Mouse (Mus musculus) retina, postnatal 1 day (tissue): ENCODE results near the gene Ccdc62.

Experiments
- DNase-seq: peaks from one replicate; pipeline ENCODE4 v3.0.0-alpha.2; 2012

Gene Ccdc62

GRCm38 (mm10) chr5:123981250-123981554 is 50.7 kb downstream of the Ccdc62 start:
- no peak for DNase-seq

GRCm38 (mm10) chr5:123982838-123983237 is 52.4 kb downstream of the Ccdc62 start:
- DNase-seq: no peak

- no peak for DNase-seq
Observed at GRCm38 (mm10) chr5:123985434-123985833, 55.0 kb downstream of the Ccdc62 start.

DNA sequence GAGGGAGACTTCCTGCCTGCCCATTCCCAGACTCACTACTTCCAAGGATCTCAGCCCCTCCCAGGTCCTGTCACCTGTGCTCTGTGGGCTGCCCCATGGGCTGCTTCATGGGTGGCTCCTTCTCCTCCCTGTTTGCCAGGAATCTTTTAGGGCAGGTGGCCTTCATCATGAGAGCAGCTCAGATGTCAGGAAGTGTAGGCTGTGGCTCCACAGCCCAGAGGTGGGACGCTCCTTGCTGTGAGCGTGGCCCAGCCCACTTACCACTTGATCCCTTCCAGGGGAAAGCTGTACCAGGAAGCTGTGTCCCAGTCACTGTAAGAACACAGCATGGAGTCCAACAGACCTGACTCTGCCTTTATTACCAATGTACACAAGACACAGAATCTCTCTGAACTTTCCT is 56.4 kb downstream of the Ccdc62 start:
- no peak for DNase-seq

DNA sequence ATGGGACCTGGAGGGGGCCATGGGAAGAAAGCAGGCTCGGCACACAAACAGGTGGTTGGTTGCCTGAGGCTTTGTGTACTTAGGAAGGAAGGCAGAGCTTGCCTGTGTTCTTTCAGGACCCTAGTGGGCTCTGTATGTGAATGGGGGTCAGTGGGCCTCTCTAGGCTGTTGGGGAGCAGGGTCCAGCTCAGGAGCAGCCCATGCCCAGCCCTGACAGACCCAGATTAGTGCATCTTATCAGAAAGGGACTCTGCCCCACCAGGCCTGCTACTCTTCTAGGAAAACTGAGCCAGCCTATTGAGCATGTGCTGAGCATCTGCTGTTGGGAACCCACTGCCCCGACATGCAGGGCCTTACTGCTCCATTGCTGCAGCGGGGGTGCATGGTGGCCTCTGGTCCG is 57.0 kb downstream of the Ccdc62 start:
- DNase-seq: no peak

DNA sequence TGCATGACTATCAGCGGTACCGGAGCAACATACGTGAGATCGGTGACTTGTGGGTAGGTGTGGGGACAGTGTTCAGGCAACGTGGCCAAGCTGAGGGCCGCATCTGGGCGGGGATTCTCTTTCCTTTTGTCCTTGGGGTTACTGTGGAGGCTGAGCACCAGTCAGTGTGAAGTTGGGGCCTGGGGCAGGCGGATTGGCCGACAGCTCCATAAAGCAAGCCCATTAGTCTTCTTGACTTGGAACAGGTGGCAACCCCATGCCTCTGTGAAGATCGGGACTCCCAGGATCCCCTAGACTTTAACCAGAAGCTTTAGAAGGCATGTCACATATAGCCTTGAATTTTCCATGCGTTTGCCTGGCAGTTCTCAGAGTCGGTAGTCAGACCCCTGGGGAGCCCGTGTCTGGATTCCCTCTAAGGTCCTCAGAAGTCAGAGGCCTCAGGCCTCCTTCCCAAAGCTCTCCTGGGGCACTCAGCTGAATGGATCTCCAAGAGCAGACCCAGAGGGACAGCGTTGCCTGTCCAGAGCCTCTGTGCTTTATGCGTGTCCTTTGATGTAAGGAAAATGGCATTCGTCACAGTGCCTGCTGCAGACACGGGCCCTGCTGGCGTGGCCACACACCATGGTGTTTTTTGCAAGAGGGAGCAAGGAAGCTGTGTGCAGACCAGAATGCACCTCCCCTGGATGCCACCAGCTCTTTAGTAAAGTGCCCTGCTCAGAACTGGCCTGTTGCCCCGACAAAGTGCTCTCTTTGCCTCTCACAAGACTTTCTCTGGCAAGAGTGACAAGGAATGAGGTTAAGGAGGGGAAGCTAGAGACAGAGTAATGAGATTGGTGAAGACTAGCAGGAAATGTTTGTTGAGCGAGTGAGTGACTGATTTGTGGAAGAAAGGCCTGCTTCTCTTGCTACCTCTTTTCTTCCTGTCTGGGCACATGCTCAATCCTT is 59.7 kb downstream of the Ccdc62 start:
- no peak for DNase-seq

DNA sequence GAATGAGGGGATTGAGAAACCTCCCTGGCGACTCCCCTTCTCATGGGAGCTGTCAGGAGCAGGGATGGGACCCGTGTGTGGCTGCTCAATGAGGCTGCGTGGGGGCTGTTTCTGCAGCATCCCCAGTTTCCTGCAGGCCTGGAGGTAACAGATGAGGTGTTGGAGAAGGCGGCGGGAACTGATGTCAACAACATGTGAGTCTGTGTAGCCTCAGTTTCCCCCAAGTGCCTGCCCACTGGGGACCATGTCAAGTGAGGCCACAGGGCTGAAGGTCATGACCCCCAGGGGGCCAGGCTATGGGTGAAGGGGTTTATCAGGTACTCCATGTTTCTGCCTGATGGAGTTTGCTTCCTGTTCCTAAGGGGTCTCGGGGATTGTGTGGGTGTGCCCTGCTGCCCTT is 60.8 kb downstream of the Ccdc62 start:
- no peak for DNase-seq

DNA sequence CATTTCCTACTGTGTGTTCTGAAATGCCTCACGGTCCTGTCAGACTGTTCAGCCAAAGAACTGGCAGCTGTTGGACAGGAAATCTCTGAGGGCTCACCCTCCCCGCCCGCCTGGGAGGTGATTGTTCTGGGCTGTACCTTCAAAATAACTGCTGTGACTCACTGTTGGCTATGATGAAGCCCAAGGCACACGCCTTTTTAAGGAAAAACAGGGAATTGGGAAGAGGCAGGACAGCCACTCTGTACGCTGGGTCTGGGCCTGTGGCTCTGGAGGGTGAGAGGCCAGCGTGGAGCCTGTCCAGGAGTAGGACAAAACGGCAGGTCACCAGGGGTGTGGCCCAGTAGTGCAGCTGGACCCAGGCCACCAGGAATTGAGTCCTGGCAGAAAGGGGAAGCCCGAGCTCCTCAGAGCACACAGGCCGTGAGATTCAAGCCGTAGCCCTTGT is 61.7 kb downstream of the Ccdc62 start:
- no peak for DNase-seq

DNA sequence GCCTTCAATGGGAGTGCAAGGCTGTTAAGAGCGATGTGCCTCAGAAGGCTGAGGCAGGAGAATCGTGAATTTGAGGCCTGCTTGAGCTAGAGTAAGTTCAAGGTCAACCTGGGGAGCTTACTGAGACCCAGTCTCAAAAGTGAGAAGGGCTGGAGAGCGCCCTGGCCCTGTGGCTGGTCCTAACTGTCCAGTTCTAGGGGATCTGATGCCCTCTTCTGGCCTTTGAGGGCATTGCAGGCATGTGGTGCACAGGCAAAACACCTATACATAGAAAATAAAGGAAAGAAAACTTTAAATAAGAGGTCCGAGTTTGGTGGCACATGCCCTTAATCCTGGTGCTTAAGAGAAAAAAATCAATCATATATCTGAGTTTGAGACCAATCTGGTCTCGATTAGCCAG is 62.3 kb downstream of the Ccdc62 start:
- DNase-seq: peak; percentile 82

GRCm38 (mm10) chr5:123993263-123994036 is 63.0 kb downstream of the Ccdc62 start:
- peak; percentile 64 for DNase-seq

GRCm38 (mm10) chr5:123994468-123994867 is 64.0 kb downstream of the Ccdc62 start:
- no peak for DNase-seq

DNA sequence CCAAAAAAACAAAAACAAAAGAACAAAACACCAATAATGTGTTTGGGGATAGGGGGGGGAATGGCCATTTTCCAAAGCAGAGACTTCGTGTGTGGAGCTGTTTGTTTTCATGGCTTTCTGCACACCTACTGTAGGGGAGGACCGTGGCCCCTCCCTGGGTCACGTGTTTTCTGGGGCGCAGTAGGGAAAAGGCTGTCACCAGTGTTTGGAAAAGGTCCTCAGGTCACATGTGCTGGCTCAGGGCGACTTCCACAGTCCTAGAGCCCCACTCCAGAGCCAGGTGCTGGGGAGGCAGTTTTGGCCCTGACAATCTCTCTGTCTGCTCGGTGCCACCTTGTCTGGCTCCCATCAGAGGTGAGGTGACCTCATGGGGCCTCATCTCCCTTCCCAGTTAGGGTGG is 64.9 kb downstream of the Ccdc62 start:
- no peak for DNase-seq

DNA sequence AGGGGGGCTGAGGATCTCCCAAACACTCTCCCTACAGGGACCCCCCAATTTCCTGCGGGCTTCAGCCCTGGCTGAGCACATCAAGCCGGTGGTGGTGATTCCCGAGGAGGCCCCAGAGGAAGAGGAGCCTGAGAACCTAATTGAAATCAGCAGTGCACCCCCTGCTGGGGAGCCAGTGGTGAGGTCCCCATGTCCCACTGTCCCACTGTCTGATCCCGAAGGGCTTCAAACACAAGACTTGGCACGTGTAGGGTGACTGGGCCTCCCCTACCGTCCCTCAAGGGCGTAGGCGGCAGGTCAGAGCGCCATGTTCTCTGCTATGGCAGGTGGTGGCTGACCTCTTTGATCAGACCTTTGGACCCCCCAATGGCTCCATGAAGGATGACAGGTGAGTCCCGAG is 65.7 kb downstream of the Ccdc62 start:
- no peak for DNase-seq

DNA sequence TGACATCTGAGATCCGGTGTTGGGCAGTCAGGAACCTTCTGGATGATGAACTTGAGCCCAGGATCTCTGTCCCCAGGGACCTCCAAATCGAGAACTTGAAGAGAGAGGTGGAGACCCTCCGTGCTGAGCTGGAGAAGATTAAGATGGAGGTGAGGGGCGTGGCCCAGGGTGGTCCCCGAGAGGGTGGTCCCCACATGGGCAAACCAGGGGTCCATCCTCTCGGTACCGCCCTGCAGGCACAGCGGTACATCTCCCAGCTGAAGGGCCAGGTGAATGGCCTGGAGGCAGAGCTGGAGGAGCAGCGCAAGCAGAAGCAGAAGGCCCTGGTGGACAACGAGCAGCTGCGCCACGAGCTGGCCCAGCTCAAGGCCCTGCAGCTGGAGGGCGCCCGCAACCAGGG is 66.2 kb downstream of the Ccdc62 start:
- DNase-seq: no peak

- peak; percentile 56 for DNase-seq
Observed at GRCm38 (mm10) chr5:123997211-123997751, 66.8 kb downstream of the Ccdc62 start.

GRCm38 (mm10) chr5:123997811-123998210 is 67.3 kb downstream of the Ccdc62 start:
- peak; percentile 19 for DNase-seq

DNA sequence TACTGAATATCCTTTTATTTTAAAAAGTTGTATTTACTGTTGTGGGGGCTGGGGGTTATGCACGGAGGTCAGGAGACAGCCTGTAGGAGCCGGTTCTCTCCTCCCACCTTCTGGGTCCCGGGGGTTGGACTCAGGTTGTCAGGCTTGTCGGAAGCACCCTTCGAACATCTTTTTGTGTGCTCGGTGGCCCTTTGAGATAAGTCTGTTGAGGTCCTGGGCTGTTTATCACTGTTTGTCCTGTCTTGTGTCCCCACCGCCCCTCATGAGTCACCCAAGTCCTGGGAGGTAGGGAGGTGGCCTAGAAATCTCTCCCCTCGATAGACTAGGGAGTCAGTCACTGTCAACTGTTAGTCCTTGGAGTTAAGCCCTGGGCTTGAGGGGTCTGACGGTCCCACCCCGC is 67.9 kb downstream of the Ccdc62 start:
- no peak for DNase-seq

- DNase-seq: peak; percentile 92
Observed at GRCm38 (mm10) chr5:124000824-124001223, 70.3 kb downstream of the Ccdc62 start.

DNA sequence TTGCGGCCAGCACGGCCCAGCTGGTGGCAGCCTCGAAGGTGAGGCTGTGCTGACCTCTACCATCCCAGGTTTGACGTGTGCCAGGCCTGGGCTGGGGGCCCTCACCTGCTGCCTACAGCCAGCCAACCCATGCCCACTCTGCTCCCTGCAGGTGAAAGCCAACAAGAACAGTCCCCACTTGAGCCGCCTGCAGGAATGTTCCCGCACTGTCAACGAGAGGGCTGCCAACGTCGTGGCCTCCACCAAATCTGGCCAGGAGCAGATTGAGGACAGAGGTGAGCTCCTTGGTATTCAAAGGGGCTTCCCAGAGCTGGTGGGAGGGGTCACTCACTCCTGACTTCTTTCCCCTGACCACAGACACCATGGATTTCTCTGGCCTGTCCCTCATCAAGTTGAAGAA is 70.8 kb downstream of the Ccdc62 start:
- DNase-seq: no peak

DNA sequence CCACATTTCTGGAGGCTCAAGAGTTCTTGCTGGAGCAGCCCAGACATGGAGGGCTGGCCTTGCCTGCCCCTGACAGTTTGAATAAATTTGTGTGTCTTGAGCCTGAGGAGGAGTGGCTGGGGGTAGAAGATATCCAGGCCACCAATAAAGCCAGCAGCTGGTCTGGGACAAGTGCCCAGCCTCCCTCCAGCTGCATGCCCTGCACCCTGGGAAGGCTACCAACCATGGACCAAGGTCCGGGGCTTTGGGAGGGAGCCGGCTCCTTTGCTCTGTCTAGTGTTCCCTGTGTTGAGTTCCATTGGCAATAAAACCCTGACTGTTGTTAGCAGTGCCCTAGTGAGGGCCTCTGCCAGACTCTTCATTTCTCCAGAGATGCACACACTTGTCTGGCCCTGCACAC is 72.4 kb downstream of the Ccdc62 start:
- peak; percentile 33 for DNase-seq

- DNase-seq: peak; percentile 16
Observed at GRCm38 (mm10) chr5:124003375-124003774, 72.9 kb downstream of the Ccdc62 start.

DNA sequence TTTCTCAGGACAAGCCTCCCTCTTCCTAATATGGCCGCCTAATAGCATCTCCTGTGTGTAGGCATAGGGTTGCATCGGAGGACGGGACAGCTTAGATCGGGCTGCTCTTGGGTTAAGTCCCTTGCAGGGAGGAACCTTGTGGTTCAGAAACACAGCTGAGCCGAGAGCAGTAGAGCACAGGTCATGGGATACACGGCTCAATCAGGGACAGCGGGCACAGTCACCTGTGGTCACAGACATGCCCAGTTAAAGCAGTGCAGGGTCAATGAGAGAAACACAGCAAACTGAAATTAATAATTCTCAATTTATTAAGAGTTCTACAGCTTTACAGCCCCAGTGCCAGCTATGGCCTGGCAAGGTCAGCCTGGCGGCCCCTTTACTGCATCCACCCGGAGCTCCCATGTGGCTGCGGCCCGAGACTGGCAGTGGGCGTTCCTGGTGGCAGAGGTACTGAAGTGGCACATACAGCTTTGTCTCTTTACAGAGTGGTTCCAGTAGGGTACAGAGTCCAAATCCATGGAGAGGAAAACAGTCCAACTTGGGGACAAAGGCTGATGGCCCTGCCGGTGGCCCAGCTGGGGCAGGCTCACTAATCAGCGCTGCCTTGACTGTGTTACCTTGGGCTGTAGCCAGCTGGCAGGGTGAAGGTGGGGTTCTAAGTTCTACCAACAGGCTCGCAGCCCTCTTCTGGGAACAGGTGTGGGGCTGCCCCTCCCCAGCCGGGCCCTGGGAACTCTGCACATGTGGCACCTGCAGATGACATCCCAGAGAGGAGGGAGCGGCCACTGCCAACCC is 74.1 kb downstream of the Ccdc62 start:
- DNase-seq: no peak

DNA sequence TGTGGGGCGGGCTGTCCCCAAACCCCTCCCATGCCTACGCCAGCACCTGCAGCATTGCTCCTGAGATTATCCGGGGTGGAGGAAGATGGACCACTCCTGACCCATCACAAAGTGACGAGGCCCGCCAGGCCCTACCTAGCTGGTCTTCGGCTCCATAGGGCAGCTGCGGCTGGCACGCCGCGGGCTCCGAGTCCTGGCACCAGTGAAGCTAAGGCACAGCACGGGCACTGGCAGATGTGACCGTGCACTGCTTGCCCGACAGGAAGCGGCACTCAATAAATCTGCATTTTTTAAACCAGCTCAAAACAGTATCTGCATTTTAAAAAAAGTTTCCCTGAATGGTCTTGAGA is 74.6 kb downstream of the Ccdc62 start:
- DNase-seq: no peak
